Mouse (Mus musculus): ENCODE data around the gene Map6.
"Not testable (repeated sequence)": the region's sequence is repeated elsewhere in the genome, so short reads cannot be mapped to it uniquely, and the experiment has no call there.

DNA sequence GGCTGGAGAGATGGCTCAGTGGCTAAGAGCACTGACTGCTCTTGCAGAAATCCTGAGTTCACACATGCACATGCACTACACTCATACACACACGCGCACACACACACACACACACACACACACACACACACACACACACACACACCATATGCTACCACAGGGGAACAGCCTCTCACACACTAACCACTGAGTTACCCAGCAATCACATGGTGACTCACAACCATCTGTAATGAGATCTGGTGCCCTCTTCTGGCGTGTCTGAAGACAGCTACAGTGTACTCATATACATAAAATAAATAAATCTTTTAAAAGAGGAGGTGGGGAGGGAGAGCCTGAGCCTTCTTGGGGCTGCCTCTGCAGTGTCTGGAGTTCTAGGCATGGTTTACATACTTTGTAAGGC, 107.1 kb downstream of the Map6 start:
- peak; percentile 52 for TF ChIP-seq CTCF (IDR thresholded peaks at IDR 0.05)
- not testable (repeated sequence) for TF ChIP-seq POLR2A (IDR thresholded peaks at IDR 0.05; ENCODE audit: insufficient read depth, low read depth, low read length)
